Mouse (Mus musculus) kidney, adult 11 months (tissue): ENCODE data around the gene Cnr1.

Experiments used
- DNase-seq: peaks from one replicate; pipeline ENCODE4 v3.0.0; 2022

Cnr1 gene

DNA sequence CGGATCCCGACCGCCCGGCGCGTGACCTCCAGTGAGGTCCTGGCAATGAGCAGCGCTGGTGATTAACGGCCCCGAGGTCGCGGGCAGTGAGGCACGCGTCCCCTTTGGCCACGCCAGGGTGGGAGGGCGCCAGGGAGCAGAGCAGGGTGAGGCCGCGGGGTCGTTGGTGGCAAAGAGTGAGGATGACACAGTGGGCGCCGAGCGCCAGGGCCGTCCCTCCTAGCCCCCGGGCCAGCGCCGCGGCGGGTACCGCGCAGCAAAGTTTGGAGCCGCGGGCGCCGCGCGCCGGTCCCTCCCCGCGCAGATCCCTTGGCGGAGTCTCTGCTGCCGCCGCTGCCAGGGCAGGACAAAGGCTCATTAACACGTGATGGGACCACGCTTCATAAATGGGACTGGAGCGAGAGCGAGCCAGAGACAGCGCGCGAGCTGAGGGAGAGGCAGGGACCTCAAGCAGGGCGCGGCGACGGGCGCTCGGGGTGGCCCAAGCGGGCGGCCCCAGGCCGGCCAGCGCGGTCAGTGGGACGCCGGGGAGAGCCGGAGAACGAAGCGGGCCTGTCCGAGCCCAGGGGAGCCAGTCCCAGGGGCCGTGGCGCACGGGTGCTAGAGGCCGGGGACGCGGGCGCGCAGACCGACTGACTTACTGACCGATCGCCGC is at the start of gene Cnr1:
Gene Cnr1, plus strand, starts transcription at position 360 of the 655 bp plus-strand sequence.
- peak; percentile 40 for DNase-seq

DNA sequence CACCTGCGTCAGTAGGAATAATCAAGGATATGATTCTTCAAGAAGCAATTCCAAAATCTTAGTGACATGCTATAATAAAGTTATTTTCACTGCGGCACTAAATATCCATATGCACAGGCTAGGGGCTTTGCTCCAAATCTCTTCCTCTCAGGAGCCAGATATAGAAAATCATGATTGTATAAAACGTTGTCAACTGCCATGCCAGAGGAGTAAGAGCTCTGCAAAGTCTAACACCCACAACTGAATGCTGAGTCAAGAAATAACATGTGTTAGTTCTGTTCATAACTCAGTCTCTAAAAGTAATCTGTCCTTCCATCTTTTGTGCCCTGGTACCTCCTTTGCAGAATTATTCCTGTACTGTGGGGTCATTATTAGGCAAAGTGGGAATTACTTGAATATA is 44.4 kb upstream of the Cnr1 start:
- DNase-seq, result no peak

DNA sequence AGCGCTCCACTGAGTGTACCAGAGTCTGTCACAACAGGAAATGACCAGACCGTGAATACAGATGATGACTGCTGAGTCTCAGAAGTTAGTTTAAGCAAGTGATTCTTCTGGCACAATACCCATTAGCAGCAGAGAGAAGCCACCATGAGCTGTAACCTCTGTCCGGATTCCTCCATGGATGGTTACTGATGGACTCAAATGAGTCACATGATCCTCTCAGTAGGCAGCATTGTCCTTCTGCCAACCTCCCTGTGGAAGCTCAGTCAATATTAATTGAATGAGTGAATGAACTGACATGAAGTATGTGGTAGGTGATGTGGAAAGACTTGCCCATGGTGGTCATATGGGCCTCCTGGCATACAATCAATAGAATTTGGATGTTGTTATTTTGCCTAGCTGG is 38.4 kb upstream of the Cnr1 start:
- no peak for DNase-seq

DNA sequence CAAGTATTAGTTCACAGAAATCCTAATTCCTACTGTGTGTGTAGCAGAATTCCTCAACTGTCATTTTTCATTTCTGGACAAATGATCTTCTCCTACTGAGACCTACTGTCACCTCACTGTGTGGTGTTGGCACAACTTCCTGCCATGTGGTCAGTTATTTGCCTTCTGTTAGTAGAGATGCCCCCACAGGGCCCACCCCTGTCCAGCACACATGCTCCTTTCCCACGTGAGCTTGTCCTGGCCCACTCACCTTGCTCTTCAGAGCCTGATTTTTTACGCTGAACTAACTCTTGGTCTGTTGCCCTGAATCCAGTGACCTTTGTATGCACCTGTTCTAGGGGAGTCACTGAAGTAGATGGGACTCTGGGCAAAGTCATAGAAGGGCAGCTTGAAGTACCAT is 34.4 kb upstream of the Cnr1 start:
- no peak for DNase-seq

DNA sequence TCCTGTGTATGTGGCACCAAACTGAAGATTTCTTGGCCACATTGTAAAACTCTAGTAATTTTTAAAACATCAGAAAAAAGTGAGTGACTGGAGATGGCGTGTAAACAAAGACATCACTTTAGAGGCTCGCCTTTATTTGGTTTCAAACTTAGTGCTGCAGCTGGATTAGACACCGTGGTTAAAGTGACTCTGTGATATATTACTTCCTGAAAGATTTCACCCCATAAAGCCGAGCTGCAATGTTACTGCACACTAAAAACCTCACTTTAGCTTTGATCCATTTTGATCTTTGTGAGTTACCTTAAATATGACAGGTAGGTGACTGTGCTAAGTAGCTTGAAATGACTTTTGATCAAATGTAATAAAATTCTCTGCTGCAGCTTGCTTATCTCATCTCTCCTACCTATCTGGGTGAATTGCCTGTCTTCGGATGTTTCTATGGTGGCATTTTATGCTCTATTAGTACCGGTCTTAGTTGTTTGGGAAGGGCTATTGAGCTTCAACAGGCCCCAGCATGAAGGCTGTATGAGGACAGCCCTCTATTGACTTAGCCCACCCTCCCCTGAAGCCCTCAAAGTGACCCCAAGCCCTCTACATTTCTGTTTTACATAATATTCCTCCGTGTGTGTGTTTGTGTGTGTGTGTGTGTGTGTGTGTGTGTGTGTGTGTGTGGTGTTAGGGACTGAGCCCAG is 32.1 kb upstream of the Cnr1 start:
- DNase-seq, result no peak

DNA sequence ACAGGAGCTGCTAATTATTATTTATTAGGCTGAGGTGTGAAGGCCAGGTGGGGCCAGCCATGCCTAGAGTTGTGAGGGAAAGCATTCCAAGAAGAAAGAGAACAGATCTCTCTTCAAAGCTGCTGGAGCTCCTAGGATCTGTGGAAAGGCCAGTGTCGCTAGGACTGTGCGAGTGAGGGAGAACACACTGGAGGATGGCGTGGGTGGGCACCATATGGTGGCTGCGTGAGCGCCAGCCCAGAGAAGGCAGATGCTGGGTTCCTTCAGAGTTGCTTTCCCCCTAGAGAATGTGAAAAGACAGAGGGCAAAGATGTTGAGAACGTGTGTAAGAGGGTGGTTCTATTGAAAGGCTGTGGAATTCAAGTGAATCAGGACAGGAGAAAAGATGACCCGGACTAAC is 30.6 kb upstream of the Cnr1 start:
- DNase-seq, result no peak

DNA sequence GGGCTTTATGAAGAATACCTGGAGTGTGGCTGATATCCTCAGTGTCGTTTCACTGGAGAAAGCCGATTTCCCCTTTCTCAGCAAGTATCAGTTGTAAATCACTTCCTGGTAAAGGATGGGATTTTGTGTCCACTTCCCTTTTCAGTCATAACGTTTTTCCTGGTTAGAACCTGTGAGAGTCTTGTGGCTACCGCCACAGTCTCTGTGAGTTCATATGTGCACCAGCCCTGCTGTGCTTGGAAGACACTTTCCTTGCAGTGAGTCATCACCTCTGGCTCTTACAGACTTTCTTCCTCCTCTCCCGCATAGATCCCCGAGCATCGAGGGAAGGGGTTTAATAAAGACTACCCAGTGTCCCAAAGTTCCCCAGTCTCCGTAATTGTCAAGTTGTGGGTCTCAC is 29.3 kb upstream of the Cnr1 start:
- no peak for DNase-seq

DNA sequence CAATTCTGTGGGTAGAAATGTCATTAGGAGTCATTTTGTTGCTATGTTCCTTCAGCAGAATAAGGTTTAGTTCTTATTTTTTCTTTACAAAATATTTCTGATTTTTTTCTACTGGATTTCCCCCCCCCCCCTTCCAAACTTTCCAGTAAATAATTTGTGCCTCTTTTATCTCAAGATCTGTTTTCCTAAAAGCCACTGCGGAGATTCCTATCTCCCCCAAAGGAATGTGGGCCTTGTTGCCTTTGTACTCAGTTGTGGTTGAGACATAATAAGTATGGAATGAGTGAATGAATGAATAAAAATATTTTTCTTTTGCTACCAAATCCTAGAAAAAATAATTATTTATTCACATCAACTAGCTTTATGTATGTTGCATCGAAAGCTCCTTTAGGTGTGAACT is 28.9 kb upstream of the Cnr1 start:
- no peak for DNase-seq

DNA sequence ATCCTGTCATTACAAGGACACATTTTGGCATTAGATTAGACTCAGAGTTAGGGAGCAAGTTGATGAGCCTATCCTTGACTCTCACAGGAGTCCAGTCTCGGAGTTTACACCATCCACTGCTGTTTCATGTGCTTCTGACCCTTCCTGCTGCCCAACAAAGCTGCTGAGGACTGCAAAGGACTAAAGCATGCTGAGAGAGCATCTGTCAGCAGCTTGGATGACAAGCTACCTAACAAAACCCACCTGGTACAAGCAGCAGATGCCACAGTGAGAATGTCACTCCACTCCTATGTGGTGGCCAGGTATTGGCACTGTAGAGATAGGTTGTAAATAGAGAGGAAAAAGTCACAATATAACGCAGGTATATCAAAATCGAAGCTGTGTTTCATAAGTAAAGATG is 22.7 kb upstream of the Cnr1 start:
- no peak for DNase-seq

DNA sequence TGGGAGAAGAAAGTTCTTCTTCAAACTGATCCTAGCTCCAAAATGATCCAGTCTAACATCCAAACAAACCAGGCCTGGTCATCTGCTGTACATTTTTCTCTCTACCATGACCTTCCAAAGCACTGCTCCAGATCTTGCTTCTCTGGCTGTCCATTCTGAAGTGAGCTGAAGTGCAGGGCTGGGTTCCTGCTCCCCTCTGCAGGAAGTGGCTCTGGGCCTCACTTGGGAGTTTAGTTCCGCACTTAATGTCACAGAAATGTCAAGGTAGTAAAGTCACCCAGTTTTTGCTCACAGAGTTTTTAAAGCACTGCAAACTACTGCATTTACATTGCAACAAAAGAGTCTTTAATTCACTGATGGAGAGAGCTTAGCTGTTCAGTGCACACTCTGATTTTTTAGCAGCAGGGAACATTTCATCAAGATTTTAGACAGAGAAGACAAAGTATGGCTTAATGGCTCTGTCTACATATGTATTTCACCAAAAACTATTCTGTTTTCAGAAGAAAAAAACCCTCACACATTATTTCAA is 20.5 kb upstream of the Cnr1 start:
- DNase-seq, result no peak

DNA sequence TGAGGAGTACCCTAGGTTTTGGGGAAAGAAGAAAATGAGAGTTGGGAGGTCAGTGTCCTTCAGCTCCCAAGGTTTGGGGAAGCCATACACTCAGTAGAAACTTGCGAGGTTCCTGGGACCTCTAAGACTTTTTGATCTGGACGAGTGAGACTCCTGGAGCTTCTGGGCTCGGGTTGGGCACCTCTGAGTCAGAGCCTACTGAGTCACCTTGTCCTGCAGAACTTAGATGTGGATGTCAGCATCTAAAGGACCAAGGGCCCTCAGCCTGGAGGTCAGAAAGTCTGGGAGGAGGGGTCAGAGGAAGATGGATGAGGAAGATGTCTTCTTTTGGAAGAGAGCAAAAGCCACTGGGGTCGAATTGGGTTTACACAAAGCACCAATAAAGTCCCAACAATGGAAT is 19.6 kb upstream of the Cnr1 start:
- no peak for DNase-seq

DNA sequence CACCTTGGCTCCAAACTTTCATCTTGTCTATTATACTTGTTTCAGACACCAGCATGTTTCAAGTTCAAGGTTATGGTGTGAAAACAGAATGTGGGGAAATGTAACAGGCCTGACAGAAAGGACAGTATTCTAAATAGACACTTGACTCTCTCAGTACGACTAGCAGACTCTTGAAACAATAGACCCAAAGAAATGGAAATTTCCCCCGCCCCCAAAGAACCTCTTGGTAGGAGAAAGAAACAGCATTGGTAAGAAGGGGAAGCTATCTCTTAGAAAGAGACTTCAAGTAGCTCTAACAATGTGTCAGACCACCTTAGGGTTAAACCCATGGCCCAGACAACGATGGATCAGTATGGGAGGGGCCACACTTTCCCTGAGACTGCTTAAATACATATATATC is 15.6 kb upstream of the Cnr1 start:
- DNase-seq, result no peak

DNA sequence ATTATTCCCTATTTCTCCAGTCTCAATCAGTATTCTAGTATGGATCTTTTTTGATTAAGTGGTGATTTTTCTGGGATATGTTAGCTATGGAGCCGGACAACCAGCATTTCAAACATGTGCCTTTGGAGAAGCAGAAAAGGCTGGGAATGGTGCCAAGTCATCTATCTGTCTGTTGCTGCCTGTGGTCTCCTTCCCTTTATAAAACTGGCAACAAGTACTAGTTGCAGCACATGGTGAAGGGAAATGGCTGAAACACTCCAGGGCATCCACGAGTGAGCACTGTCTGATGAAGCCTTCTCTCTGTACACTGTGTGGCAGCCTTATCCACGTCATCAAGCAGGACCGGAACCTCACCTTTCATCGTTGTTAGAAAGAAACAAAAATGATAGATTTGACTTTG is 8.7 kb upstream of the Cnr1 start:
- no peak for DNase-seq

DNA sequence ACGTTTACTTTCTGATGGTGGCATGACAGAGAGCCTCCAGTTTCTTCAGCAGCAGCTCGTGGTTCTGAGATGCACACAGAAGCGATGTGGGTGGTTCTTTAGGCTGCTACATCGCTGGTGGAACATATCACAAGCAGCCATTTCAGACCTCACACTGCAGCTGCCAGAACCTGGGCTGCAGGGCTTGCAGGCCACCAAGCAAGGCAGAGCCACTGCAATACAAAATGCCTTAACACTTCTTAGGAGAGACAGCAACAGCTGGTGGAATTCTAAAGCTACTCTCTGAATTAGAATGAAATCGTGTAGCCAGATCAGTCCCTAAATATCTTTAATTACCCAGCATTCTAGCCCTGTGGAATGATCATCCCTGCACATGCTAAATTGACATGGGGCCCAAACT is 3.6 kb upstream of the Cnr1 start:
- no peak for DNase-seq

DNA sequence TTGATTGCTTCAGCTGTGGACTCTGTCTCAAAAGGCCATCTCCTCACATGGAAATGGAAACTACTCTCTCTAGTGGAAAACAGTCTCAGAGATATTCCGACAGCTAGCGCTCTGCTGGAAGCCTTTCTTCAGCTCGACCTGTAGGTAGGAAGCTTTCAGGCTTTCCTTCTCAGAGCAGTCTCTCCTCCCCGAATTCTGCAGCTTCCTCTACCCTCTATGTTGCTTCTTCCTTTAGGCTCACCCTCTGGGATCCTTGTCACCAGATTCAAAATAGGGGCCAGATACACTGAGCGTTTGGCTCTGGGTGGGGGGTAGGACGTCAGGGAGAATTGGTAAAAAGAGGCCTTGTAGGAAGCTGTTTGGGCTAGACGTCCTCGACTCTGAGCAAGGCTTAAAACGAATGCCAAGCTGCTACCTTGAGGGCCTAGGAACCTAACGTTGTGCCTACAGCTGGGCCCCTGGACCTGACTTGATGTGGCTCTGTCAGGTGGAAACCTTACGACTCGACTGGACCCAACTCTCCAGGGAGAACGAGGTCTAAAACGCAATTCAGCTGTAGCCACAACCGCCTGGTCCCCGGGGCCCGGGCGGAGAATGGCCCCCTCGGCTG is 1.1 kb upstream of the Cnr1 start:
- no peak for DNase-seq

DNA sequence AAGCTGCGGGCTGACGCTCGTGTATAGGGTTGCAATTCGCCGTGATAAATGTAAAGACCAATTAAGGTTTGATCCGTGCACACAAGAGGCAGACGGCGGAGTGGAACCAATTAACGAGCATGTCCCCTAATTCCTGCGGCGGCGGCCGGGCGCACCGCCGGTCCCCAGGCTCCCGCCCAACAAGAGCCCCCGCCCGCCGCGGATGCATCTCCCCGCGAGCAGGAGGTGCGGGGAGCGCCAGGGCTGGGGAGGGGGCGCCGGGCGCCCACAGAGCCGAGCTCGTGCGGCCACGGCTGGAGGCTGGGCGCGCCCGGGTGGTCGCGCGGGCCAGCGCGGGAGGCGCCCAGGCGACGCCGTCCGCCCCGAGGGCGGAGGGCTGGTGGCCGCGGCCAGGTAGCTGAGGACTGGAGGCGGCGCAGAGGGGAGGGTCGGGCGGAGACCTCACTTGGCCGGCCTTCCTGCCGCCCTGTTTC is 596 bp upstream of the Cnr1 start:
- no peak for DNase-seq

DNA sequence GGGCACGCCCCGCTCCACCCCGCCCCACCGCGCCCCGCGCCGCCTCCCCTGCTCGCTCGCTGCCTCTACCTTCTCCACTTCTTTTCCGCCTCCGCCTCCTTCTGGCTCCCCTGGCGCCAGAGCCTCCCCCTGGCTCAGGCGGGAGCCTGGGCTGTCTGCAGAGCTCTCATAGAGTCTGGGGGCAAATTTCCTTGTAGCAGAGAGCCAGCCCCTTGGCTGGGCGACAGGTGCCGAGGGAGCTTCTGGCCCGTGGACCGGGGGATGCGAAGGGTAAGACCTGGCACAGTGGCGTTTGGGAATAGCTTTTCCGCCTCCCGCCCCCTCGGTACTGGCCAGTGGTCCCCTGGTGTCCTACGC is 474 bp downstream of the Cnr1 start:
- DNase-seq, result no peak

DNA sequence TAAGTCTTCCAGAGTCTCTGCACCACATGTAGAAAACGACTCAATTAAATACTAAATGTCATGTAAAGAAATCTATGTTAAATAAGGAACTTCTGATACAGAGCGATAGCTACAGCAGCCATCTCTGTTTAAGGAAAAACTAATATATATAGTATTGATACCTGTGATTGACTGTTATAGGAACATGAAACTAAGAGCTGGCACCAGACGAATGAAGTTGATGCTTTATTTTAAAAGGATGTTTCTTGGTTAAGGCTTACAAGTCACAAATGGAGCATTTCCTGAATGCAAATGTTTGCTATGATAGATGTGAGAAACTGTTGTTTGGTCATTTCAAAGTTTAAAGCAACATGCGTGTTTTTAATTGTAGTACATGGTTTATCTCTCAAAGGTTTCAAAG is 1.1 kb downstream of the Cnr1 start:
- no peak for DNase-seq

DNA sequence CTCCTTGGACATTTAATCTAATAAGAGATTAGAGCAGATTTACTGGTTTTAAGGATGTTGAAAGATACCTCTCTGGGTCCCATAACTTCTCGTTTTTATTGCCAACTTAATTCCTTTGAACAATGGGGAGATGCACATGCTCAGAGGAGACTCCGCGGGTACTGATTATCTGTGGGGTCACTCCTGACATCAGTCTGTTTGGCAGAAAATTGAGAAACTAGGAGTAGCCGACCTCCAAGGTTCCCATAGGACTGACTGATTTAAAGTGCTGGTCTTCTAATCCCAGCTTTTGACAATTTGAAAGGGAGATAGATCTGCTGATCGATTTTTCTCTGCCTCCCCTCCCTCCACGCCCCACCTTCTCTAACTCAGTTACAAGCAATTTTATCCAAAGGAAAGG is 1.6 kb downstream of the Cnr1 start:
- no peak for DNase-seq

DNA sequence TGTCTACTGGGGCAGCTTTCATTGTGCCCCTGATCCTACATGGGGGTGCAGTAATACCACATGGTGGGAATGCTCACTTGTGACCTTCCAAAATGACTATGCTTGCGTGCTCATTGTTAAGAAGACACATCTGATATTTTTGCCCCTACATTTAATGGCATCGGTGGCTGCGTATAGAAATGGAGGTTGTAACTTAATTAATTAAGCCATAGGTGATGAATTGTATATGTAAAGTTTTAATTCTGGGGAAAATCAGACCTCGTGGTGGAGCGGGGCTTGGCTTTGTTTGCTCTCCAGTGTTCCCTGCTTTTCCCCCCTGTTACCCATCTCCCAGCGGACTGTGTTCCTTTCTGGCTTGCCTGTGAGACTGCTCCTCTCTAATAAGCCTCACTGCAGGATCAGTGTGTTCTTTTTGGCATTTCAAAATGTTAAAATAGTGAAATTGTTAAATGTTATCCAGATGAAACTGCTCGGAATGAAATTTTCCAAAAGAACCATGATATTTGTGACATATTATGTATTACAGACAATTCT is 2.4 kb downstream of the Cnr1 start:
- DNase-seq, result no peak

DNA sequence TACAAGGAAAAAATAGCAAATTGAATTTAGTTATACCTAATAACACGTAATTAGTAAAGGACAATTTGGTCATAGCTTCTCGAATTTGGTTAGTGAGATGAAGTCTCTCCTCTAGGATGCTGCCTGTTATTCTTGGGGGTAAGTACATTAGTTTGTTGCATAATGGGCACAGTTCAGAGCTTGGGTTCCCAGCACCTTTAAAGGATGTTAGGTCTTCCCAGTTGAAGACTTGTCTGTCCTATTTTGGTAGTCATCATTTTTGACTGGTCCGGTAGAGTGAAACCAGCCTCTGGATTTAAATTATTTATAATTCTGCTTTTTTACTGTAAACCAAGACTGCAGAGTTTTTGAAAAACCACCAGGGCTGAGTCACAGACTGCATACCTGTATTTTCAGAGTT is 3.3 kb downstream of the Cnr1 start:
- no peak for DNase-seq

DNA sequence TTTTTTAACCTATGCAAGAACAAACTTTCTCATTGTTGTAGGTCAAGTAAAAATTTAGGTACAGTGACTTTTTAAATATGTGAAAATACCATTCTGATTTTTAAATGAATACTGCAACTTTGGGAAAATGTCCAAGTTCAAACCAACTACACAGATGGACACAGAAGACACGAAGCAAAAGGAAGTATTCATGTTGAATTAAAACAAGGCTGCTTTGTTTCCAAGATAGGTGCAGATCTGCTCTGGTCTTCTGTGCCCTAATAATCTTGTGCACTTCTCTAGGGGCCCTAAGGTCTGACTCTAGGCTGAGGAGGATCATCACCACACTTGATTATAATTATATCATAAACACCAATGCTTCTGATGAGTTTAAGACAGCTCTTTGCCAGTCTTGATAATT is 4.1 kb downstream of the Cnr1 start:
- no peak for DNase-seq

DNA sequence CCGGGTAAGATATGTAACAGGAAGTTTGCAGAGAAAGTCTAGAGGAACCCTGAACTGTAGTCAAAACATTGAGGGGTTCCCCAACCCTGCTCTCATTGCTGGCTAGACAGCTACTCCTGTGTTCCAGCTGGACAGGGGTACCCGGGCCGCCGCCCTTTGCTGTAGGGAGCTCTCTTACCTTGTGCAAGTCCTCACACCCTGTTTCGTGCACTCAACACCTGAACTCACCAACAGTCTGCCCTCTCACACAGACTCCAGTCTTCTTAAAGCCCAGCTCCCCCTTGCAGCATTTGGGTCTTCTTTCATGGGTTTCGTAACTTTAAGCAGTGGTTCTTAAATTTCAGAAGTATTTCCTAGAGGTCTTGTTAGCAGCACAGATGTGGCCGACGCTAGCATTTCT is 7.0 kb downstream of the Cnr1 start:
- no peak for DNase-seq

DNA sequence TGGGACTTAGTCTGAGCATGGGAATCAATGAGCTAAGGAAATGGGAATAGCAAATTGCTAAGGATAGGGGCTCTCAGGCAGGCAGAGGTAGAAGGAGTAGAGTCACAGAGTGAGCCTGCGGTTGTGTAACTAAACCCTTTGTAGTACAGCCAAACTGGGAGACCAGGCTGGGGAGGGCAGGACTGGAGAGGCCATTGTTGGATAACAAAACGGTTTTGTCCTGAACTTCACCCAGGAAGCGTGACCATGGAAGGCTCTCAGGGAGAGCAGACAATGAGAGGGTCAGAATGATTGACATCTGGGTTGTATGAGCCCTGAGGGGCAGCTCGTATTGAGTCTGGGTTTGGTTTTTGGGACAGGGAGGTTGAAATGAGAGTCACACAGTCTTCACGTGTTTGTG is 17.2 kb downstream of the Cnr1 start:
- no peak for DNase-seq
